Mouse (Mus musculus): ENCODE measurements around the gene Asic2.

DNA sequence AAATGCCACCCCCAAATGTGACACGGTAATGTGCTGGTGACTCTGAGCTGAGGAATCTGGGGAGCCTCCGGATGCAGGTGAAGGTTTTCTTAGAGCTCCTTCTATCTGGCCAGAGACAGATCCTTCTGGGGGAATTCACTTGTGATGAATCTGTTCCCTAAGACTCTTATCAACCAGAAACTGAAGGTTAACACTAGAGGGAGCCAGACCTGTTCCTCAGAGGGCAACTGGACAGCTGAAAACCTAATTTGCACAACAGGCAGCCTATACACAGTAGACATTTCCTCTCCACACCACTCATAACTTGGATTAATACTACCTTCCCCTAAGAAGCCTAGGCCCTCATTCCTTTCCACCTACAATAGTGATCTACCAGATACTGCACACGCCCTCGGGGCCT, 377.3 kb downstream of the Asic2 start:
- TF ChIP-seq POLR2A (IDR thresholded peaks at IDR 0.05; ENCODE audit: control insufficient read depth in 1 of 2, insufficient read depth in 1 of 2, low read depth in 1 of 2, low read length in 2 of 2, poor library complexity in 1 of 2) (no peak), CTCF (IDR thresholded peaks at IDR 0.05 in 2 of 3, conservative IDR thresholded peaks at IDR 0.05 in 1 of 3; ENCODE audit: control insufficient read depth in 1 of 3, insufficient read depth in 1 of 3, low read depth in 2 of 3, low read length in 3 of 3, poor library complexity in 1 of 3, severe bottlenecking in 1 of 3) (no peak), GABPA (IDR thresholded peaks at IDR 0.05; ENCODE audit: low read depth, low read length) (no peak), USF1 (IDR thresholded peaks at IDR 0.05; ENCODE audit: low read depth, low read length) (no peak)
